Mouse (Mus musculus) layer of hippocampus, adult 11-12 months (tissue): Measurements from ENCODE around the gene Usp42.

Experiments used
- DNase-seq: peaks from one replicate; pipeline ENCODE4 v3.0.0; 2022; ENCODE audit warnings: low spot score

Usp42 gene

DNA sequence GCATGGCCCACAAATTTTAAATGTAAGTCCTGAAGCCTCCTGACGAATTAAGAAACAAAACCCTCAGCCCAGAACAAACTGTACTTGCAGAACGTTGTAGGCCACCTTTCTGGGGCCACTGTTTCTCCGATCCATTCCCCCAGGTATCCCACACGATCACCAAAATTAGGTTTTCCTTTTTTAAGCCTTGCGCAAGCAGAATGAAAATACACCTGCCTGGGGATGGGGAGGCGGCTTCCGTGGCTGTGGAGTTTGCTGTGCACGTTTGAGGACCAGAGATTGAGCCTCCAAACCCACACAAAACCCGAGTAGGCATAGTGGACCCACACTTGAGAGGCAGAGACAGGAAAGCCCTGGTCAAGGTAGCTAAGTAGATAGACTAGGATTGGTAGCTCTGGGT is 41.7 kb downstream of the Usp42 start:
- DNase-seq = no peak

DNA sequence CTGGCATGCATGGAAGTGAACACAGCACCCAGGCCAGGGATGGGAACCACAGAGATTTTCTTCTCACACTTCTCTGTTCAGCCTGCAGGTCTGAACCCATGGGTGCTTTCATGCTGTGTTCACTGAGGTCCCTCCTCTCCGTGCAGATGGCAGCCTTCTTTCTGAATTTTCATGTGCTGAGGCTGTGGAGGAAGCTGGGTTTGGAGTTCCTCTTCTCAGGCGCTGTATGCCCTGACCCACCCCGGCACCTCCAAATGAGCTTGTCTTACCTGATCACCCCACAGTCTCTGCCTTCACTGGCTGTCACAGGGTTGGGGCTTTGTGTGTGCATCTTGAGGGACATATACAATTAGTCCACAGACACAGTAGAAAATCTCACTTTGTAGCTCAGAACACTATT is 44.5 kb downstream of the Usp42 start:
- no peak for DNase-seq

DNA sequence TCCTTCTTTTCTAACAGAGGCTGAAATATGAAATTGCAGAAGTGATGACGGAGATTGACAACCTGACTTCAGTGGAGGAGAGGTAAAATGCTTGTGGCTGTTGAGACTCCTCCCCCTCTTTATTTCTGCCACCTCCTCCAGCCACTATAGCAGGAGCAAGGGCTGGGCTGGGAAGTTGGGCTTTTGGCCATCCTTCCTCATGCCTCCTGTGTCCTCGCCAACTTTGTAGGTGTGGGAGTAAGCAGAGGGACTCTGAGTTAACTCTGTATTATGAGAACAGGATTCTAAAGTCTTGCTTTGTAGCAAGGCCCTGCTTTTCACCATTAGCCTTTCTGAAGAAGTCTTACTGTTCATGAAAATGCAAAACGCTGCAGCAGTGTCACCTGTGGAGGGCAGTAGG is 45.6 kb downstream of the Usp42 start:
- DNase-seq = no peak

DNA sequence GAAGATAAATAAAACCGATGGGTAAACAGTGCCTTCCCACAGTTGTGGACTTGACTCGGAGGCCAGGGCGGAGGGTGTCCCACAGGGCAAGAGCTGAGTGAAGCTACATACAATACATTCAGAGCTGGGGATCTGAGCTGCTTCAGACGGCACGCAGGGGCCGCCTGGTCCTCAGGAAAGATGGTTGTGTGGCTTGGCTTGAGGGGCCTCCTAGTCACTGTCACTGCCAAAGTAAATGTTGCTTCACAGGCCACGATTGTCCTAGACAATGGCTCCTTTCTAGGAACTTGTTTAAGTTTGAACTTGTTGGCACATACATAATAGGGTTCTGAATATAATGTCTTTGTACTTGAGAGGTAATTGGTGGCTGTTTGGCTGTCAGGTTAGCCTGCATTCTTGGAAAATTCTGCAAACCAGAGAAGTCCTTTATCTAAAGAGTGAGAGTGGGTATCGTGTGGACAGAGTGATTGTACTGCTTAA is 47.1 kb downstream of the Usp42 start:
- no peak for DNase-seq

DNA sequence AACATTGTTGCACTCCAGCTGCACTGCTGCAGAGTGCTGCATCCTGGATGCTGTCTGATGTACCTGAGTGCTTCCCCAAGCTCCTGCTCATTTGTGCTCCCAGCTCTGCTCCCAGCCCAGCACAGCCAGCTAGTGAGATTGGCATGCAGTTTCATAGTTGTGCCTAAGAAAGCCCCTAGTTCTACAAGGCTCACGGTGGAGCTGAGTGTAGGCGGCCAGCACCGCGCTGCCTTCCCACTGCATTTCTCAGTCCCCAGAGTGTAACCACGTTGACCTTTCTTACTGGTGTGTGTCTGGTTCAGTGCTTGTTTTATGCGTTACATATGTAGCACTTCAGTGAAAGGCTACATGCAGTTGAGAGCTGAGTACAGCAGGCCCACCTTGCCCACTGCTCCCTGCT is 48.4 kb downstream of the Usp42 start:
- DNase-seq = no peak

DNA sequence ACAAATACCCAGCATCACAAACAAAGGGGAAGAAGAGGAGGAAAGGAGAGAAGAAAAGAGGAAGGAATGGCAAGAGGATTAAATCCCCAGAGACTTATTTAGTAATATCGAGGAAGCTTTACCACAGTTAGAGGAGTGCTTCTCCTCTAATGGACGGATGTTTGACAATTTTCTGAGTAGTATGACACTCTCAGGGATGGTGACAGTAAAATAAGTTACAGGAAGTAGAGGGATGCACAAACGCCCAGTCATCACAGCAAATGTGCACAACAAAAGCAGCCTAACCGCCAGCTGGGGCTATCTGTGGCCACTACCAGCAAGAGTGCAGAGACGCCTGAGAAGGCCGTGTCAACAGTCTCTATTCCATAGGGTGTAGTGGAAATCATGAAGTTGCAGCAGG is 52.4 kb downstream of the Usp42 start:
- no peak for DNase-seq

DNA sequence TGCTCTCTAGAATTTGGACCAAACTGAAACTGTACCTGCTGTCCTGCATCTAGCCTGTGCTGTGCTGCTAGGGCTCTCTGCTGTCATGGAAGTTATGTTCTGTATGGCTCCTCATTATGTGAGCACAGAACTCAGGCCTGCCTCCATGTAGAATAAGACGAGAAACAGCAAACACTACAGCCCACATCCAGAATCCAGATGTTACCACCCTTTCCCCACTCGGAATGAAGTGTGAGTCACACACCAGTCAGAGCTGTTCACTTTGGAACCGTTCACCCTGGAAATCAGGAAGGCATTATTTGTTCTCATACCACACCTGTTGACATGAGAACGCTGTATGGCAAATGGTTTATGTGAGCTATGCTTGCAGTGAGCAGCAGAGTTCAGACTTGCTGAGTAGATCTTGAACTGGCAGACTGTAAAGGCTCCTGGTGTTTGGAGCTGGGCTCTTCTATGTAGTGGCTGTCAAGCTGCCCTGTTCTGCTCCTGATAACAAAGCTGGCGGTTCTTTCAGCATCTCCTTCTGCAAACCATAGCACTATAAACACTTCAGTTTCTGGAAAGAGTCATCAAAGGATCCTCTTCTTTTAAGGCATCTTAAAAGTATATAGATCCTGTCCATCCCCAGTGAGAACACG is 53.3 kb downstream of the Usp42 start:
- DNase-seq = no peak

DNA sequence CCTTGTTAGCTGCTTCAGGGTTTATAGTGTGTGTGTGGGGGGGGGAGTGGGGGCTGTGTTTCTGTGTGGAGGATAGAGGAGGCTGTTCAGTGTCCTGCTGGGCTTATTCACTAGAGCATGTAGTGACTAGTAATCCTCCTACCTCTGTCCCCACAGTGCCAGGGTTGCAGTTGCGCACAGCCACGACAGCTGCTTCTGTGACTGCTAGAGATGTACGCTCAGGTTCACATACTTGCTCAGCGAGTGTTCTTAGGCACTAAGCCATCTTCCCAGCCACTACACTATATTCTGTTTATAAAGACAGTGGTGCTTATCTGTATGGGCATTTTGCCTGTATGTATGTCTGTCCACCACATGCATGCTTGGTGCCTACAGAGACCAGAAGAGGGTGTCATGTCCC is 54.7 kb downstream of the Usp42 start:
- DNase-seq = no peak

DNA sequence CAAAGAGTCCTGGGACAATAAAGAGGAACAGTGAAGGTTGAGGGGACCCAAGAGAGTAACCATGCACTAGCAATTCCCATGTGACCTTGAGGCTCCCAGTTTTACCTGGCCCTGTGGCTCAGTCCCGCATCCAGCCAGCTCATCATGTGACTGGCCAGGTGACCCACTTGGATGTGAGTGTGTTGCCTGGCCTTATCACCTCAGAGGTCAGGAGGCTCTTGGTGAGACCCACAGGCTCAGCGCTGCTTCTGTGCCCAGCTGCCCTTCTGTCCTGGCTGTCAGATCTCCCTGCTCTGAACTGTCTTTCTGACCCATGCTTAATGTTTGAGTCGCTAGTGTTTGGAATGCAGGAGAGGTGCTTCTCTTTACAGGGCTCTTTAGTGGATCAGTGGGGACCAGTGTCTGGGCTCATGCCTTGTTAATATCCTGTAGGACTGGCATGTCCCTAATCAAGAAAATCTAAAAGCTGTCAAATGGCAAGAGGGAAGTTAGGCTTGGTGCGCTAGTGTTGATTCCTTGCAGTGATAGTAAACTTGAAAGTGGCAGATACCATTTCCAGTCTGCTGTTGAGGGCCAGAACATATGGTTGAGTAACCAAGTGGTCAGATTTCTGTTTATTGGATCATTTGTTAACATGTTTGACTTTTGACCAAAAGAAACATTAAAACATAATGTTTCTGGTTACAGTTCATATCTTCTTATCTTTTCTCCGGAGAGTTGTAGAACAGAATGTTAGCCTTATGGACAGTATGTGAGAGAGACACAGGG is 55.7 kb downstream of the Usp42 start:
- DNase-seq = no peak

DNA sequence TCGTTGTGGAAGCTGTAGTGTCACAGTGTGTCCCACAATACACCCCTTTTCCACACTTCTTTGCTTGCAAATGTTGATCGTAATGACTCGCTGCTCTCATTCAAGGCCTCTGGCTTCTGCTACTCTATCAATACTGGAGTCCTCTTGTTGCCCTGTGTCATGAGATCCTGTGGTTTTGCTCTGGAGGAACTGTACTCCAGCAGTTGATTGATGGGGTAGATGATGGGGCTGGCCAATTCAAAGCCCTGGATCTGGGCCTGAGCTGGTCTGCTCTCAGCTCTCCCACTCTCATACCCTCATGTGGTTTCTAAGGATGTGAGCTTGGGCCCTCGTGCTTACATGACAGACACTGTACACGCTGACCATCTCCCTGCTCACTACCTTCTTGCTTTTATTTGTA is 57.5 kb downstream of the Usp42 start:
- DNase-seq = no peak

DNA sequence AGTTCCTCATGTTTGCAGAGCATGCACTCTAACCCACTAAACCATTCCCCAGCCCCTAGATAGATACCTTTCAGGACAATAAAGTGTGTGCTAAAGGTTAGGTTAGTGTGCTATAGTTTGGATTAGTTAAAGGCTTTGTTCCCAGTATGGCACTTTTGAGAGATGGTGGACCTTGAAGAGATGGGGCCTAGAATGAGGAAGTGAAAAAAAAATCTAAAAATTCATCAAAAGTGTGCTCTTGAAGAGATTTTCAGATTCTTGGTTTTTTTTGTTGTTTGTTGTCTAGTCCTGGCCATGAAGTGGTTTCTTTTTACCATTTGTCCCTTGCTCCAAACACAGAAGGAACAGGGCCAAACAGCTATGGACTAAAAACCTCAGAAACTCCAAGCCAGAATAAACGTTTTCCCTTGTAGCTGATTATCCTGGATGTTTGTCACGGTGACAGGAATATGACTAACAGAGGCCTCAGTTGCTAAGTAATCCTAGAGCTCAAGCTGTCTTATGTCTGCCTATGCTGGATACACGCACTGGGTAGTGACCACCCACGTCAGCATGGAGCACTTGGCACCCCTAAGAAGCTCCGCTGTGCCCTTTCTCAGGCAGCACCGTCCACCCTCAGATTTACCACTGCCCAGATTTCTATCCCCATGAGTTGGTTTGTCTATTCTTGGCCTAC is 61.2 kb downstream of the Usp42 start:
- DNase-seq = no peak

DNA sequence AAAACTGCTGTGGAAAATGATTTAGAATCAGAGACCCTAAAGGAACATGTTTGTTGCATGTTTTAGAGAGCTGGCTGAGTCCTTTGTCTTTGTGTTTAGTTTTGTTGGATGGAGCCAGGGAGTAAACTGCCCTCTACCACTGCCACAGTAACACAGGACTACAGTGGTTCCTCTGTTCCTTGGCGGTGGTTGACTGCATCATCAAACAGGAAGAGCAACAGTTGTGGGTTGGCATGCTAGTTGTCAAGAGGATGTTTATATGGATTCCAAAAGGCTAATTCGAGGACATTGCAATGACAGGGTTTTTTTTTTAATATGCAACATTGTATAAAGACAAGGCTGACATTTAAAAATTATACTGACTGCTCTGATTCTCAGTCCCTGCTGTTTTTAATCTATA is 62.2 kb downstream of the Usp42 start:
- no peak for DNase-seq

DNA sequence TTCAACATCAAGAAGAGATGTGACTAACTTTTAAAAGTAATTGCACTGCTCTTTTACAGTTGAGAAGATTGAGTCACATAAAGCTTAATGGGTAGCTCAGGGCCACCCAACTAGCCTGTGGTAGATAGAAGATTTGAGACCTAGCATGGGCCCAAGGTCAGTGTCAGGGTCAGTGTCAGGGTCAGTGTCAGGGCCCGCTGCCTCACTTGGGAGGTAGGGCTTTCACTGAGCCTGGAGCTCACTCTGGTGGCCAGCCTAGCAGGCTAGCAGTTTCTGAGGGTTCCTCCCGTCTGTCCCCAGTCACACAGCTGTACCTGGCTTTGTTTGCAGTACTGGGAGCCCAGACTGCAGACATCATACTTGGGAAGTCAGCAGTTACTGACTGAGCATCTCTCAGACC is 62.7 kb downstream of the Usp42 start:
- DNase-seq = no peak

DNA sequence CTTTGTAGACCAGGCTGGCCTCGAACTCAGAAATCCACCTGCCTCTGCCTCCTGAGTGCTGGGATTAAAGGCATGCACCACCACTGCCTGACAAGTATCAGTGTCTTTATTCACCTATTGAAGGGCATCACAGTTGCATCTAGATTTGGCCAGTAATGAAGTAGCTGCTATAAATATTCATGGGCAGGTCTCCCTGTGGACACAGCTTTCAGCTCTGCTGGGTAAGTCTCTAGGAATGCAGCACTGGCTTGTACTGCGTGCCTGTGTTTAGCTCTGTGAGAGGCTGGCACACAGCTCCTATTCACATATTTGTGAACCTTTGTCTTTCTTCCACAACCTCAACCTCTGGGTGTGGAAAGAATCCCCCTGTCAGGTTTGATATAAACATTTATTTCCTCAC is 63.2 kb downstream of the Usp42 start:
- no peak for DNase-seq

DNA sequence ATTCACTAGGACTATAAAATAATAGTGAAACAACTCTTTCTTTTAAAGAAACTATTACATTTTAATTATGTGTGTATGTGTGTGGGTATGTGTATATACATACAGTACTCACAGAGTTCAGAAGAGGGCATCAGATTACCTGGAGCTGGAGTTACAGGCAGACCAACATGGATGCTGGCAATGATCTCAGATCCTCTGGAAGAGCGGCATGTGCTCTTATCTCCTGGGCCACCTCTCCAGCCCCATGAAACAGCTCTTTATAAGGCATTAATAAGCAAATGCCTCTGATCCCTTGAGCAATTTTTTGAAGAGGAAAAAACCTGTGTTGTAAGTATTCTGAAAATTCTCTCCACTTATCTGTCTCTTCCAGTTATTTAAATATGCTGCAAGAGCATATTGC is 66.1 kb downstream of the Usp42 start:
- no peak for DNase-seq

DNA sequence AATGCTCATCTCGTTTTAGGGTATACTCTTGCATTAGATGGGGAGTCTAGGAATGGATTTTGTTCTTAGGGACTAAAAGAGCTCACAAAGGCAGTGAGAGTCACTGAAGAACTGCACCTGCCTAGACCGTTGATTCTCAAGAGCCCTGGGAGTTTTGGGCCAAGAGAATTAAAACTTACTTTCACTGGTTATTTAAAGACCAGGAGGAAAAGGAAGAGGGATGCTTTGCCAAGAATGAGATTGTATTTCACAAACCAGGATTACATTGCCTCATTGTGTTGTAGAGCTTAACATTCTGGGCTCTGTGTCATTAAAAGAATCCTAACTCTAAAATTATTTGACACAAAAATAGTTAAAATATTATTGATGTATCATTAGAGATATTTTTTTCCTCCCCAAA is 66.5 kb downstream of the Usp42 start:
- DNase-seq = no peak

DNA sequence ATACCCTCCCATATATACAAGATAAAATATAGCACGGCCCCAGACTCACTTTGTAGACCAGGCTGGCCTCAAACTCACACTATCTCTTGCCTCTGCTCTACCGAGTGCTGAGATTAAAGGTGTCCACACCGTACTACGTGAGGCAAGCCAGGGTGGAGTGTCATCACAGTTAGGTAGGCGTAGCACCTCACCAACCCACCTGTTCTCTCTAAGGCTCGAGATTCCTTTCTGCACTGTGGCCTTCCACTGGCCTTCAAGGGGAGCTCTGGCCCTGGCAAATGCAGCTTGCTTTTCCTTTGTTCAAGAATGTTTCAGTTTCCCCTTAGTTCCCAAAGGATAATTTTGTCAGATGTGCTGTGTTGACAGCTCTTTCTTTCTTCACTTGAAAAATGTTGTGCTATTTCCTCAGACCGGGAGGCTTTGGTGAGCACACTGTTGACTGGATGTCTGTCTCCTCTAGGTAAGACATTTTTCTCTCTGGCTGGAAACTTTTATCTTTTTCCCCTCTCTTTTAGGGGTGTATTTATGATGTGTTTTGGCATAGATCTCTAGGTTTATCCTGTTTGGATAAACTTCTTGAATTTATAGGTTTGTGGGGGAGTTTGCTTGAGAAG is 68.9 kb downstream of the Usp42 start:
- no peak for DNase-seq
